Mouse (Mus musculus) urinary bladder, postnatal 36 days (tissue): ENCODE measurements at regions not wholly inside any gene's neighbourhood (a gene's known extent, or its start where the extent isn't known, plus 50 kb on each side); places are given as distances from the start of the nearest gene placed in this dataset.

Experiments
- DNase-seq, 2 experiments: peaks; one replicate each; pipeline ENCODE4 v3.0.0; 2022; ENCODE audit warnings: low spot score in 2 of 2, mixed read lengths in 1 of 2

DNA sequence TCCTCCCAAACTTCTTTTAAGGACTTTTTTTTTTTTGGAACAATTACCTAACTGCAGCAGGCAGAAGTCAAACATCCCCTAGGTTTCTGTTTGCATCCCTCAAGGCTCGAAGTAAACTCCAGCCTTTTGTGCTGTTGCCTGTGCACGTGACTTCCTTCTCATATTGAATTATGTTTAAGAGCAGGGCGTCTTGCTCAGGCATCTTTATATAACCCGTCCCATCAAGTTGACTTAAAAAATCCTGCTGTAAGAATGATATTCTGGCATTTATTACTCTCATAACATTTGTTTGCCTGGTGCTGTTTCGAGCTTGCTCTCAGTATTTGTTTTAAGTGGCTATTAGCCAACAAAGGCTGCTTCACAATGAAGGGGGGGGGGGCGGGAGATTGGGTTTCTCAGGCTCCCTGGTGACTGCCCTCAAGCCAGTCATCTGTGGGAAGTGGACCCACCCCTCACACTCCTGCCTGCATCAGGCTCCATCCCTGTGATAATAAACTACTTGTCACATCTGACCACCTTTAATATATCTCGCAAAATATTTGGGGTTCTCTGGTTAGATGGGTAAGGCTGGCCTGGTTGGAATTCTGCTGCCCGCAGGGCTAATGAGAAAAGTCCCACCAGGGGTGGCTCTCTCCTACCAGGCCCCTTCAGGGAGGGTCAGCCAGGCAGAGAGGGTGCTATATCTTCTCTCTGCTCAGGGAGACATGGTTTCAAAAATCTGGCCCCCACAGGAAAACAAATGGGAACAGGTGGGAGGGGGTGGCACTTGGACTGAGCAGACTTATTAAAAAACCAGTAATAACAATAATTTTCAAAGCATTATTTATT, 277.1 kb upstream of the Atp5g3 start:
- no peak for DNase-seq

DNA sequence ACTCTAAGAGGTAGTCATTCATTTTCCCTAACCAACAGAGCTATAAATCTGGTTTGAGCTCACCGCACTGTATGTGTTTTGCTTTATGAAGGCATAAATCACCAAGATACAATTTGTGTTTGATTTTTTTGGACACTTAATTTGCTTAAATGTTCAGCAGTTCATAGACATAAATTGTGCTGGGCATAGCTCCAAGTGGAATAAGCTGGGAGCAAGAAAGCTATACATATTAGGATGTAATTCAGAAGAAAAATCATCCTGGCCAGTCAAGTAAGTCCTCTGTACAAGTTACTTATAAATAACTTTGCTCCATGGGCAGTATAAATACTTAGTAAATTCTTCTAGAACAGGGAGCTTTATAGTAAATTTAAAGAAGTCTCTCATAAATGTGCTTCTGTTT, 267.0 kb upstream of the Atp5g3 start:
- no peak for DNase-seq

DNA sequence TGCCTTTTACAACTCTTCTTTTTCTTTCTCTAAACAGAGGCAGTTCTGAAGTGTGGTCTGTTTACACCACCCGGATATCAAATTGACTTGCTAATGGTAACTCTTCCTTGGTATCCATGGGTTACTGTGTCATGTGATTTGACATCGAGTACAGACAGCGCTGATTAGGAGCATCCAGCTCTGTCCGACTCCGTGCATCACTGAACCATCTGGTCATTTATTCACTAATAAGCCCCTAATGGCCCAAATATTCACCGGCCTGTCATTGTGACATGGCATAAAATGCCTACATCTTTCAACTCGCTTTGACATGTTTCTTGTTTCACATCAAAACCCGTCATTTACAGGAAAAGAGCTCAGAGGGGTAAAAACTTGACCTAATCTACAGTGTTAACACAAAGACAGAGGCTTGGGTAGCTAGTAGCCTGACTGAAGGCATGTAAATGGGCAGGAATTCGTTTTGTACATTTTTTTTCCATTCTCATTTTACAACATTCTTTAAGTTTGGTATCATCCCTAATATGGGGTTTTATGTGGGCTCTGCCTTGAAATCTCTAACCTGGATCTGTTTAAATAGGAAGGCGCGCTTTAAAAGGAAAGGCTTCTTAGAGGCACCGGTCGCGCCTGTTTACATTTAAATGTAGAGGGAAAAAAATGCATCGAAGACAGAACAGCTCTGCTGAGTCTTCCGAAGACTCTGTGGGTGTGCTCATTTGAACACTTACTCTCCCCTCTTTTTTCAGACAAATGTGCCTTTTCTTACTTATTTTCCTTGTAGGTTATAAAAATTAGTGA, 257.8 kb upstream of the Atp5g3 start:
- no peak for DNase-seq

DNA sequence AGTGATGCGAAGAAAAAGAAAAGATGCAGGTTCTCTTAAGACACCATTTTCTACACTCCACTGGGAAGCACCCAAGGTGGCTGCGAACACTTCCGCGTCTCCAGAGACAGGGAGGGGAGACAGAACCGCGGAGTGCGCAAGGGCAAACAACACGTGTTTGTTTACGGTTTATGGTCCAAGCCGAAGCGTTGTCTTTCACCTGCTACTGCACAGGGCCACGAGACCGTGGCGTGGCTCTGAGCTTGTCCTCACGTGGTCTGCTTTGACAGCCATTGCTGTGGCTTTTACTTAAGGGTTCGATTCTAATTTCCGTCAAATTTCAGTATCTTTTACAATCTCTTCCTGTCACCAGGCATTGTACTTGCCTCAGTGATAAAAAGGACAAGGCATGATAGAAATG, 257.2 kb upstream of the Atp5g3 start:
- no peak for DNase-seq

DNA sequence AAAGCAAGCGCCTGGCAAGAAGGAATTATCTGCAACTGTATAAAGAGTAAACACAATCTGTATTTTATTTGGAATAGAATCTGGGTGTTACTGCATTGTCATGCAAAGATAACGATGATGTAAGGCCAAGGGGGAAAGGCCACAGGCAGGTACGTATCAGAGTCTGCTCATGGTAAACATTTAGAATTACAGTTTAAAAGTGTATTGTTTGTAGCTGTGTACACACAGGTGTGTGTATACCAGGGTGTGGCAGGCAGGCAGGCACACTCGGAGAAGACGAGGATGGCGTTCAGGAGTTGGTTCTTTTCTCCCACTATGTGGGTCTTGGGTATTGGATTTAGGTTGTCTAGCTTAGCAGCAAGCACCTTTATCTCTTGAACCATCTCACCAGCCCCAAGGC, 242.9 kb upstream of the Atp5g3 start:
- DNase-seq = no peak

DNA sequence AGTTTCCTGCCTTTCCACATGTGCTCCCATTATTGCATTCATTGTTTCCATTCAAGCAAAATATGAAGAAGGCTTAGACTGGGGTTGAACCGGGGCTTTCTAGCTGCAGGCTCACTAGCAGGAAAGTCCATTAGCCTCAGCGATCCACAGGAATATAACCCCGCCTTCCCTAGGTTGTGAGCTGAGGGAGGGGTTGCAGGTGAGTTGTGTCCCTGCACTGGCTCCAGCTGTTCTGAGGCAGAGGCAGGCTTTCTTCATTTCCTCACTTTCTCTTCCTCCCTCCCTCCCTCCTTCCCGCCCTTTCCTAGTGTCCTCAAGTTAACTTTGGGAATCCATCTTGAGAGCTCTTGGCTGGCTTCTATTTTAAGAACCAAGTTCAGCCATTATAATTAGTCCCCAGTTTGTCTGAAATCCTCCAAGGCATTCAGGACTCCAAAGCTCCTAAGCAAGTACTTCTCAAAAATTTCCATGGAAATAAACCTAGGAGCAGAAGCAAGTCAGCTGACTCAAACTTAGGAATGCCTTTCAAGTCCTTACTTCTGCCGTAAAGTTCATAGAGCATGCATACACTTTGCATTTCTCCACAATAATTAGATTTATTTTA, 242.2 kb upstream of the Atp5g3 start:
- no peak for DNase-seq

DNA sequence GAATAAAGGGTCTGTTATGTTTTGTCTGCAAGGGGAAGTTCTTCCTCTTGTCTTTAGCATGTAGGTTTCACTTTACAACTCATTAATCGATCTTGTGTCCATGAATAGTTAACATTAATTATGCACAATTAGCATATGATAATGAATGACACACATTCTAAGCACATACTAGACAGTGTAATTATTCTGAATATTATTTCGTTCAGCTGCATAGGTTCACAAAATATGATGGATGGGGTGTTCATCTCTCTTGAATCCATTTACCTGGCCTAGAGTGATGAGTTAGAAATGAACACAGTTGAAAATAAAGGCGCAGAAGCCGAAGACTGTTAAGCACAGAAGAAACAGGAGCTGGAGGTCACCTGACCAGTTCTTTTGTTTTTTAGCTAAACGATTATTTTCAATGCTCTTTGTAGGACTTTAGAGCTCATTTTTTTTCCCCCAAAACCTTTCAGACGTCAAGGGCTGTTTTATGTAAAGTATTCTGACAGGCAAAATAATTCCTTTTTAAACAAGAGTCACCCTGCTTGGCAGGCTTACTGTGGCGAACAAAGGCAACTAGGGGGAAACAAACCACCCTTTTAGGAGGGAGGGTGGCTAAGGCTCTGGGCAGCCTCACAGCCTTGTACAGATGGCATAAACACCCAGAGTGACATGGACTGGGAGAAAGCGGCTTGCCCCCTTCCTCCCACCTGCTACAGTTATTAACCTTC, 241.6 kb upstream of the Atp5g3 start:
- DNase-seq = no peak

DNA sequence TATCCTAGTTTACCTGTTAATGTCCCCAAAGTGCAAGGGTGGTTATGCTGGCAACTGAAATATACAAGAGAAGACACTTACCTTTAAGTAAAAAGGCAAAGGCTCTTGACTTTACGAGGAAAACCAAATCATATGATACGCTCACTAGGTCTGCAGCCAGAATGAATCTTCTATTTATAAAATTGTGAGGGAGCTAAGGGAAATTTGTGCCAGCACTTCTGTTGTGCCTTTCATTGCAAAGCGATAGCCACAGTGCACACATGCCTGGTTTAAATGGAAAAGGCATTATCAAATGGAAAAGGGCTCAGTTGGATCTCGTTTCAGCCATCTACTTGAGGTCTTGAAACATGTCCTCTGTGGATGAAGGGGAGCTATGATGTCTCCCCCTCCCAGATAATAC, 236.1 kb upstream of the Atp5g3 start:
- DNase-seq = no peak

DNA sequence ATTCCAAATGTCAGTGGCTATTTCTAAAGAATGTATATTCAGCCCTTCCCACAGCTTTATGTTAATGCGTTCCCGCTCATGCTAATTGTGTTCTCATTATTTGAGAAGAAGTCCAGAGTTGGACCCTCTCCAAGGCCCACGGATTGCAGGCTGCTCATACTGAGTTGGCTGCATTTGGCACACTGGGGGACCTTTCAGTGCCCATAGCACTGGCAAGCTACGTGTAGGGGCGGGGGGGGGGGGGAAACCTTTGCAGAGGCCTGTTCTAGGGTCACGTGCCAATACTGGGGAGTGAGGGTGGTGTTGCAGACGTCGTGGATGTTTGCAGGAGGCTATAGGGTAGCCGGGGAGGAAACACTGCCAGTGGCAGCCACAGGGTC, 225.5 kb upstream of the Atp5g3 start:
- no peak for DNase-seq

DNA sequence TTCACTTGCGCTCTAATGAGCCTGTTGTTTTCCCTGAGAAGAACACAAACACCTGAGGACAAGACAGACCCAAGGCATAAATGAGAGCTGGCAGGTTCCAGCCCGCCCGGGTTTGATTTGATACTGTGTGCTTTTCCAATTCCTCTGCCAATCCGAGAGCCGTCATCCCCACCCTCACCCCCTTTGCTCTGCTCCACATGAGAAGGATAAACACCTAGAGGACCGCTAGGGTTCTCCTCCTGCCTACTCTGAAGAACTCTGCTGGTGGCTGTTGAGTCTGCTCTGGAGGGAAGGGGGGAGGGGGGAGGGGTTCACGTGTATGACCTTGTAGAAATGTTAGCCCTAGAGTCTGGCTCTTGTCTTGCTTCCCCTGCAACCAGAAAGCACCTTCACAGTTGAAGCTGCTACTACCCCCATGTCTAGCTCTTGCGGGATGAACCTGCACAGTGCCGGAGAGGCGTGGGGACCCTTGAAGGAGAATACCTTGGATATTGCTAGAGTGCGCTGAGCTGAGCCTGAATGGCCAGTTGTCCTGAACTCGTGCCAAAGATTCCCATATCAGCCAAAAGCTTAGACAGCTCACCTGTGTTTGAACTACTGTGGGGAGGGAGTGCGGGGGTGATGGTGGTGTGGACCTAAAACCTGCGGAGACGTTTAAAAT, 225.0 kb upstream of the Atp5g3 start:
- DNase-seq = no peak

DNA sequence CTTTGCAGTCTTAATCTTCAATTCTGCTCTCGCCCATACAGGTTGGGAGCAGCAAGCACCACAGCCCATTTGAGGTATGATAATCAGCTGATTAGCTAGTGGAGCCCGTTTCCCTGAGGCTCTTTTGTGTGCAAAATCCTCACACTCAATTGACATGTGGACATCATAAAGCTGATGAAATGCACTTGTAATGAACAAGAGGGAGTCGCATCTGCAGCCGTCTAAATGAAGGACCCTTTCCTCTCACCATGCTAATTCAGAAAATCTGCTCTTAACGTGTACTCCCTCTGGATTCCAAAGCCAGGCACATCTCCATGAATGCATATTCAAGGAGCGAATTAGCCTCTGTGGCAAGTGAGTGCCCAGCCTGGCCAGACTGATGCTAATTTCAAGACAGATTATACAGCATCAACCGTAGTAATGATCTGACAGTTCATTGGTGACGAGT, 219.0 kb upstream of the Atp5g3 start:
- DNase-seq = no peak

DNA sequence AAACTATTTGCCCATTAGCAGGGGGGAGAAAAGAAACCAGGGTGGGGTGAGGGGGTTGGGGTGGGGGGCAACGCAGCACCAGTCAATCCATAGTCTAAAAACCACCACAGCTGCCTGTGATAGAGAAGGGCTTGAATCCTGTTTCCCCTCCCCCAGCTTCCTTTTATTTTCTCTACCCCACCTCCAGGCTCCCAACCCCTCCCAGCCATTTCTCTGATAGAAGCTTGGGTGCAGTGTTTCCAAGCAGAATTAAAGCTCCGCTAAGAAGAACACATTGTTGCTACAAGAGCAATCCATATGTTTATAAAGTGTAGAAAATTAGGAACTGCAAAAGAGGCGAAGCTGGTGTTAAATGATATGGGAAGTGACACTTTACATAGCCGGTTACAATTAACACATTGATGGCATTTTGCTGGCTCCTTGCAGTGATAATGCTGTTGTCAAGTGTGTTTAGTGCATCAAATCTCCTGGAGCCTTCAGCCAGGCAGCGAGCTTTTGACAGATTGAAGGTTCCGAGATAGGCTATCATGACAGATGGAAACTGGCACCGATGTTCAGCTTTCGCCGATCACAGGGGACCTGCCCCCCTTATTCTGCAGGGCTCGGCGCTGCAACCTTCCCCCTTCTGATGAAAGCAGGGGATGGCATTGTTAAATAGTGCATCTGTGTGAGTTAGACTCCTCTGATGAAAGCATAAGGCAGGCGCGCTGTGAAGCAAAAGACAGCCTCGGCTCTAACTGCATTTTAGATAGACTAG, 217.8 kb upstream of the Atp5g3 start:
- DNase-seq = no peak

DNA sequence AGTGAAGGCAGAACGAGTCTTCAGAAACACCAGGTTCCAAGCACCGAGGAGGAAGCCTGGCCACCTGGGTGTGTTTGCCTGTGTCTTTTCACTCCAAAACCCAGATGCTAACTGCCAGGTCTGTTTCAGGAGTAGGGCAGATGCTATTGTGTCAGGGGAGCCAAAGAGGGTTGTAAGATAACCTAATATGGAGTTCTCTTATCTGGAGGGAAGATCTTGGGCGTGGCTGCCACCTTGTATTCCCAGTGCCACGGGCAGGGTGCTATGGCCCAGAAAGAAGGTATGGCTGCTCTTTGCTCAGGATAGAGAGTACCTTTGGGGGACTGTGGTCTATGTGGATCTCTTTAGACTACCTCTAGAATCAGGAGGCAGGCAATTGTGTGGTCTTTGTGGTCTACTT, 216.0 kb upstream of the Atp5g3 start:
- DNase-seq = no peak

DNA sequence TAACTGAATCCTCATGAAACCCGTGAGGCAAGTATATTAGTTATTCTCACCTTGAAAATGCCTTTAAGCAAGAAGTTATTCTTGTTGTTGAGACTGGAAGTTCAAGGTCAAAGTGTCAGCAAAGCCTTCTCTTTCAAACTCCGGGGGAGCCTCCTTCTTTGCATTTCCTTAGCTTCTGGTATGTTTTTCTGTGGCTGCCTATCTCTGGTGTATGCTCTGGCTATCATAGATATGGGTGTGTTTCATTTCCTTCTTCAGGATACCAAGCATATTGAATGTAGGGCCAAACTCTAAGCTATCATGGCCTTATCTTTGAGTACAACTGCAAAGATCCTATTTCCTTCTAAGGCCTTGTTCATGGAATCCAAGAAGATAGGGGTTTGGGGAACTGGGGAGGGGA, 213.1 kb upstream of the Atp5g3 start:
- DNase-seq = no peak

DNA sequence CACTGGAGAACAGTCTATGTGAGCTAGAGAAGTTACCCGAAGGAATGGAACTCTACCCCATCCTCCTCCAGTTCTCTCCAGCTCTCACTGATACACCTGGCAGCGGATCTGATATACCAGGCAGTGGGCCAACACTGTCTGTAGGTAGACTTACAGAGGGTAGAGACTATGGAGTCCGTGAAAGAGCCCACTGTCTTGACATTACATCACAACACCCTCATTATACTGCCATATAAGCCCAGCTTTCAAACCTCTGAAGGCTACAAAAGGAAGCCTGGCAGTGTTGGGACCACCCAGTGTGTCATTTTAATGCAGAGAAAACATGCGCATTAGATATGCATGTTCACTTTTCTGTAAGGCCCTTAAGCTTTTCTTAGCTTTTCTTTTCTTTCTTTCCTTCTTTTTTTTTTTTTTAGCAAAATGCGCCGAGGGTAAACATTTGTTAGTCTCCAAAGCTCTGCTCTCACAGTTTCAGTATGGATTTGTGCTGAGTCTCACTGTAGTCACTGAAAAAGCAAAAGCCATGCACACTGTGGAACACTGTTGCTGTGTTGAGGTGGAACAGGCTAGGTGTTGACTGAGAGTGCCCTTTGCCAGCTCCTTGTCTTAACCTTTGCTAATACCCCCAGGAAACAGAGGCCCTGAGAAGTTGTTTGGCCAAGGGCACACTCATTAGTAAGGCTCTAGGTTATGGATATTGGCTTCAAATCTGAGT, 212.4 kb upstream of the Atp5g3 start:
- no peak for DNase-seq

DNA sequence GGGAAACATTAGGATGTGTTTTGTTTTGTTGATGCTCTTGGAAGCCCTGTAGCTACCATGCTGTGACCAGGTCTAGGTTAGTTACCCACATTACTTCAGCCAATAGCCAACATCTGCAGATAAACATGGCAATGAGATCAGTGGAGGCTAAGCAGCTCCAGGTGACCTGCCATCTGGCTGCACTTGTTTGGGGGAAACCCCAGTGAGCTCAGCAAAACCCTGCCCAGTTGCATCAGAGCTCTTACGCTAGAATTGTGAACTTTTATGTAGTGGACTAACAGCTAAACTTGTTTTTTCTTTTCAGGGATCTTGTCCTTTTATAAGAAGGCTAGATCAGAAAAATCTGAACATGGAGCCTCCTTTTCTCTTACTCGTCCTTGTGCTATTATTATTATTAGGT, 211.8 kb upstream of the Atp5g3 start:
- DNase-seq = no peak

DNA sequence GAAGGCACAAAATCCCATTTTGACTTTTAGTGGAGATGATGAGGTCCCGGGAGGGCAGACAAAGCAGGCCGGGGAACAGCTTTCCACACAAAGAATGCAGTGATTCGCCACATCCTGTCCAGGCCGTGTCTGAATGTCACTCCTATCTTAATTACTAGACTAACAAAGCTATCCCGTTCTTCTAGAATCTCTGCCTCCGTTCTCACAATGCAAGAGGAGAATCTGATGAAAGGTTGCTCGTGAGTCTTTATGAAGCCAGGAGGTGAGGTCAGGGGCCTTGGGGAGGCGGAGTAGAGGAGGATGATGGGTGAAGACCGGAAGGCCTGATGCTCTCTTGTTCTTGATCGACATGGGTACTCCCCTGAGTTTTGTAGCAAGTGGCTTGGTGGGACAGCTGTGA, 208.9 kb upstream of the Atp5g3 start:
- DNase-seq = no peak

DNA sequence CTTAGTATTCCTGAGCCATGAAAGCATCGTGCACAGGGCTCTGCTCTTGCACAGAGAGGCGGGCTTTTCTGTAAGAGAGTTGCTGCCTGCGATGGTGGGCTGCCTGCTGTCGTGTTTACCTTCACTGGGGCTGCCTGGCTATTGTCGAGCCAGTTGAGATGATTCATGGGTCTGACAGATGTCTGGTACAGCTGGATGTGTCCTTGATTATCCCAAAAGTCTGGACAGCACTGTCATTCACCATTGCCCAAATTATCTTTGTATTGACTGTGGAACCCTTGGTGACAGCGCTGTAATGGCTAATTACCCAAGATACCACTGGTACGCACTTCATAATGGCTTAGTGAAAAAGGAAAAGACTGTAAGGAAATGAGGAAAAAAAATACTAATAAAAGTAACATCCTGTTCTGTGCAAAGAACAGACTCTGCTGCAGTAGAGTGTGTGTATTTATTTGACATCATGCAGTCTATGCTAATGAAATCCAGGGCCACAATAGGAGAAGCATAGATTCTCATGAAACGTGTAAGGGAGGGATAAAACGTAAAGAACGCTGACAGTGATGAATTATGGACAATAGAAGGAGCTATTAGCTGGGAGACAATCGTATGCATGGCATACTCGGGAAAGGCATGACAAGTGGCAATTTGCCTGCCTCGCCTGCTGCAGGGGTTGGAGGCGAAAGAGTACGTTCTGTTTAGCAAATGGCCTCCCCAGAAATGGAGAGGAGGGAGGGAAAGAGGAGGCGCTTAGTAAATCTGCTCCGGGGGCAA, 208.2 kb upstream of the Atp5g3 start:
- no peak for DNase-seq

DNA sequence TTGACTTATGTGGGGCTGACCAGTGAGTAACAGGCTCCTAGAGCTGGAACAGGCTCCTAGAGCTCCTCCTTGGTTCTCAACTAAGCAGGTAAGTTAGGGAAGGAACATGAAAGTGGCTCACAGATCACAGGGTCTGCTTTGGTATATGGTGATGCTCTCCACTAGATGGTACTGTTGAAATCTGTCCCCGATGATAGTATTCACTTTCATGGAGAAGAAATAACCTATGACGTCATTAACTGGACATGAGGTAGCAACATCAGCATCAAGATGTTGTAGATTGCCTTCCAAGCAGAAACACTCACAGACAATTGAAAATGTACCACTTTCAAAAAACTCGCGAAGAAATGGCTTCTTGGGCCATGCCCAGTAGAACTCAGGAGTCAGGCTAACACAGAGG, 195.3 kb upstream of the Atp5g3 start:
- no peak for DNase-seq
